Mouse (Mus musculus): ENCODE measurements around the gene Phlda2. TPM values are rescaled to one million over a fixed set of nuclear protein-coding genes. Genes with fewer than 3 reads are reported as not detected.
"Not testable (repeated sequence)": the region's sequence is repeated elsewhere in the genome, so short reads cannot be mapped to it uniquely, and the experiment has no call there.

Gene Phlda2
- polyA plus RNA-seq (2012; rRNA removed), result 0.15 TPM in 1 of 2 replicates, not detected in the other

- H3K4me3 ChIP-seq (ENCODE audit: insufficient read depth, low read length), result peak within 1 kb of the TSS; percentile 36
- H3K27ac ChIP-seq (ENCODE audit: insufficient read depth, low read length), result no peak within 1 kb of the TSS
- TF ChIP-seq POLR2A (IDR thresholded peaks at IDR 0.05; ENCODE audit: extremely low read depth, insufficient read depth, low read length) (no peak), CTCF (IDR thresholded peaks at IDR 0.05; ENCODE audit: extremely low read depth, insufficient read depth, low read length) (no peak)
- H3K4me1 ChIP-seq (ENCODE audit: control insufficient read depth, insufficient read depth, low read length), result no peaks in the 10 kb centered on the region
These were observed at the start of gene Phlda2 for GRCm38 (mm10) chr7:143502418-143503200. Phlda2 (minus strand) TSS chr7:143503150.

GRCm38 (mm10) chr7:143549588-143550220 is 46.8 kb upstream of the Phlda2 start:
- Histone ChIP-seq H3K27ac (ENCODE audit: insufficient read depth, low read length) (peak overlapping the region; percentile 62; the same call in 1 of the 2 replicates), H3K4me1 (ENCODE audit: control insufficient read depth, insufficient read depth, low read length) (peaks cover 2% of the 10 kb centered on the region; the same call in 1 of the 2 replicates), H3K4me3 (ENCODE audit: insufficient read depth, low read length) (peak overlapping the region; percentile 57)
- no peak for TF ChIP-seq CTCF (IDR thresholded peaks at IDR 0.05; ENCODE audit: extremely low read depth, insufficient read depth, low read length)
- no peak for TF ChIP-seq POLR2A (IDR thresholded peaks at IDR 0.05; ENCODE audit: extremely low read depth, insufficient read depth, low read length)

GRCm38 (mm10) chr7:143548976-143549457 is 46.1 kb upstream of the Phlda2 start, which contains the start of gene Nap1l4:
Nap1l4 (minus strand) TSS chr7:143549106.
- Histone ChIP-seq H3K4me3 (ENCODE audit: insufficient read depth, low read length) (peak within 1 kb of the TSS; percentile 57), H3K27ac (ENCODE audit: insufficient read depth, low read length) (peak within 1 kb of the TSS; percentile 80), H3K4me1 (ENCODE audit: control insufficient read depth, insufficient read depth, low read length) (peaks cover 2% of the 10 kb centered on the region; the same call in 1 of the 2 replicates)
- peak; percentile 66; the same call in 1 of the 2 replicates for TF ChIP-seq POLR2A (IDR thresholded peaks at IDR 0.05; ENCODE audit: extremely low read depth, insufficient read depth, low read length)
- TF ChIP-seq CTCF (IDR thresholded peaks at IDR 0.05; ENCODE audit: extremely low read depth, insufficient read depth, low read length), result no peak

GRCm38 (mm10) chr7:143548231-143548961 is 45.4 kb upstream of the Phlda2 start:
- Histone ChIP-seq H3K4me3 (ENCODE audit: insufficient read depth, low read length) (peak overlapping the region; percentile 57), H3K27ac (ENCODE audit: insufficient read depth, low read length) (peak overlapping the region; percentile 80), H3K4me1 (ENCODE audit: control insufficient read depth, insufficient read depth, low read length) (peaks cover 2% of the 10 kb centered on the region; the same call in 1 of the 2 replicates)
- TF ChIP-seq POLR2A (IDR thresholded peaks at IDR 0.05; ENCODE audit: extremely low read depth, insufficient read depth, low read length) (no peak), CTCF (IDR thresholded peaks at IDR 0.05; ENCODE audit: extremely low read depth, insufficient read depth, low read length) (no peak)

- TF ChIP-seq CTCF (IDR thresholded peaks at IDR 0.05; ENCODE audit: extremely low read depth, insufficient read depth, low read length) (no peak), POLR2A (IDR thresholded peaks at IDR 0.05; ENCODE audit: extremely low read depth, insufficient read depth, low read length) (no peak)
- Histone ChIP-seq H3K4me1 (ENCODE audit: control insufficient read depth, insufficient read depth, low read length) (peaks cover 2% of the 10 kb centered on the region; the same call in 1 of the 2 replicates), H3K4me3 (ENCODE audit: insufficient read depth, low read length) (no peak overlapping the region), H3K27ac (ENCODE audit: insufficient read depth, low read length) (no peak overlapping the region)
These were observed 43.6 kb upstream of the Phlda2 start for GRCm38 (mm10) chr7:143546554-143546953.

GRCm38 (mm10) chr7:143544368-143544767 is 41.4 kb upstream of the Phlda2 start:
- peak; percentile 17; the same call in 1 of the 2 replicates for TF ChIP-seq CTCF (IDR thresholded peaks at IDR 0.05; ENCODE audit: extremely low read depth, insufficient read depth, low read length)
- no peak for TF ChIP-seq POLR2A (IDR thresholded peaks at IDR 0.05; ENCODE audit: extremely low read depth, insufficient read depth, low read length)
- H3K27ac ChIP-seq (ENCODE audit: insufficient read depth, low read length), result no peak overlapping the region

GRCm38 (mm10) chr7:143538671-143539070 is 35.7 kb upstream of the Phlda2 start:
- no peak overlapping the region for H3K27ac ChIP-seq (ENCODE audit: insufficient read depth, low read length)
- no peak overlapping the region for H3K4me3 ChIP-seq (ENCODE audit: insufficient read depth, low read length)
- peaks cover 1% of the 10 kb centered on the region; the same call in 1 of the 2 replicates for H3K4me1 ChIP-seq (ENCODE audit: control insufficient read depth, insufficient read depth, low read length)
- TF ChIP-seq POLR2A (IDR thresholded peaks at IDR 0.05; ENCODE audit: extremely low read depth, insufficient read depth, low read length), result no peak
- TF ChIP-seq CTCF (IDR thresholded peaks at IDR 0.05; ENCODE audit: extremely low read depth, insufficient read depth, low read length), result no peak

More at GRCm38 (mm10) chr7:143544368-143544767, 41.4 kb upstream of the Phlda2 start:
- Histone ChIP-seq H3K4me1 (ENCODE audit: control insufficient read depth, insufficient read depth, low read length) (peaks cover 2% of the 10 kb centered on the region; the same call in 1 of the 2 replicates), H3K4me3 (ENCODE audit: insufficient read depth, low read length) (no peak overlapping the region)

GRCm38 (mm10) chr7:143538229-143538628 is 35.3 kb upstream of the Phlda2 start:
- not testable (repeated sequence) for H3K27ac ChIP-seq (ENCODE audit: insufficient read depth, low read length); H3K4me3 ChIP-seq (ENCODE audit: insufficient read depth, low read length); H3K4me1 ChIP-seq (ENCODE audit: control insufficient read depth, insufficient read depth, low read length)

- 0 out of 2 replicates have a peak, but pooled peaks cover 1% of the 10 kb centered on the region for H3K4me1 ChIP-seq (ENCODE audit: control insufficient read depth, insufficient read depth, low read length)
- no peak overlapping the region for H3K4me3 ChIP-seq (ENCODE audit: insufficient read depth, low read length)
- TF ChIP-seq POLR2A (IDR thresholded peaks at IDR 0.05; ENCODE audit: extremely low read depth, insufficient read depth, low read length), result no peak
- no peak for TF ChIP-seq CTCF (IDR thresholded peaks at IDR 0.05; ENCODE audit: extremely low read depth, insufficient read depth, low read length)
- no peak overlapping the region for H3K27ac ChIP-seq (ENCODE audit: insufficient read depth, low read length)
These were observed 33.3 kb upstream of the Phlda2 start for GRCm38 (mm10) chr7:143536251-143536650.

Data from cortical plate, adult 2 months (tissue).